Mouse (Mus musculus) neural tube, embryonic 15.5 days (tissue): ENCODE results near the gene 6430548M08Rik. TPM values are rescaled to one million over a fixed set of nuclear protein-coding genes. Genes with fewer than 3 reads are reported as not detected.
A peak's percentile ranks its signal among the peaks of the same experiment; 100 is the strongest.

Experiments
- ATAC-seq: fragments of 200-750 bp; cut with Nextera tagmentation; 2 replicates; pipeline ENCODE4 v1.8.0; 2017; ENCODE audit warnings: mild to moderate bottlenecking, moderate TSS enrichment, moderate library complexity; ENCODE audit not compliant: low FRiP score
- H3K27ac ChIP-seq: fragments of 300-500 bp; sonication (generic); replicated peaks from 2 replicates; pipeline ENCODE4 v1.5.1; 2015; ENCODE audit warnings: mild to moderate bottlenecking, inconsistent platforms
- H3K27me3 ChIP-seq: fragments of 300-500 bp; sonication (generic); replicated peaks from 2 replicates; pipeline ENCODE4 v1.6.1; 2015; ENCODE audit warnings: inconsistent platforms
- H3K36me3 ChIP-seq: fragments of 300-500 bp; sonication (generic); 2 replicates; pipeline ENCODE4 v1.6.1; 2015; ENCODE audit warnings: inconsistent platforms
- H3K4me1 ChIP-seq: fragments of 300-500 bp; sonication (generic); 2 replicates; pipeline ENCODE4 v1.6.1; 2015; ENCODE audit warnings: inconsistent platforms
- H3K4me2 ChIP-seq: fragments of 300-500 bp; sonication (generic); 2 replicates; pipeline ENCODE4 v1.6.1; 2015; ENCODE audit warnings: inconsistent platforms, mild to moderate bottlenecking, moderate library complexity
- H3K4me3 ChIP-seq: fragments of 300-500 bp; sonication (generic); replicated peaks from 2 replicates; pipeline ENCODE4 v1.5.1; 2015; ENCODE audit warnings: mild to moderate bottlenecking, inconsistent platforms
- H3K9ac ChIP-seq: fragments of 300-500 bp; sonication (generic); replicated peaks from 2 replicates; pipeline ENCODE4 v1.6.1; 2015; ENCODE audit warnings: mild to moderate bottlenecking, inconsistent platforms
- H3K9me3 ChIP-seq: fragments of 300-500 bp; sonication (generic); replicated peaks from 2 replicates; pipeline ENCODE4 v1.6.1; 2016; ENCODE audit warnings: inconsistent platforms
- WGBS: fragments of 180-500 bp; shearing (Covaris S2); methylation state at CpG from one replicate; pipeline ENCODE4 v1.1.7; 2015; ENCODE audit warnings: mixed read lengths; 5-methylcytosine and 5-hydroxymethylcytosine counted together
- polyA plus RNA-seq: library from polyadenylated mRNA; unstranded; fragments of >200 nt; fragmentation: Nextera tagmentation; extraction: Ambion mirVana; gene quantifications from 2 replicates; pipeline ENCODE4 v1.2.1, GENCODE M21; 2015

Gene 6430548M08Rik
- polyA plus RNA-seq, 1 experiment from 2014 or later = 31.9 TPM

GRCm38 (mm10) chr8:120083261-120083660 is 30.7 kb upstream of the 6430548M08Rik start:
- Histone ChIP-seq H3K4me2 (no peak overlapping the region), H3K27me3 (no peaks in the 10 kb centered on the region), H3K27ac (no peak overlapping the region), H3K9me3 (no peaks in the 10 kb centered on the region), H3K4me3 (no peak overlapping the region), H3K9ac (no peak overlapping the region), H3K4me1 (0 out of 2 replicates have a peak, but pooled peaks cover under 1% of the 10 kb centered on the region), H3K36me3 (peaks cover 76% of the 10 kb centered on the region)
- ATAC-seq = no peak
- 89% methylated on average over 8 of the region's 8 CpGs for WGBS

GRCm38 (mm10) chr8:120084783-120085182 is 29.2 kb upstream of the 6430548M08Rik start:
- ATAC-seq = no peak
- Histone ChIP-seq H3K36me3 (peaks cover 82% of the 10 kb centered on the region), H3K4me2 (no peak overlapping the region), H3K27me3 (no peaks in the 10 kb centered on the region), H3K4me1 (no peaks in the 10 kb centered on the region), H3K4me3 (no peak overlapping the region), H3K9ac (no peak overlapping the region), H3K27ac (no peak overlapping the region), H3K9me3 (no peaks in the 10 kb centered on the region)
- WGBS = 91% methylated on average over 8 of the region's 8 CpGs

GRCm38 (mm10) chr8:120089511-120089910 is 24.4 kb upstream of the 6430548M08Rik start:
- H3K36me3 ChIP-seq = peaks cover 68% of the 10 kb centered on the region
- H3K4me3 ChIP-seq = no peak overlapping the region
- no peak overlapping the region for H3K27ac ChIP-seq
- 82% methylated on average over 7 of the region's 7 CpGs for WGBS
- H3K9me3 ChIP-seq = no peaks in the 10 kb centered on the region
- no peak overlapping the region for H3K4me2 ChIP-seq
- H3K9ac ChIP-seq = no peak overlapping the region
- H3K27me3 ChIP-seq = no peaks in the 10 kb centered on the region
- 0 out of 2 replicates have a peak, but pooled peaks cover 7% of the 10 kb centered on the region for H3K4me1 ChIP-seq
- no peak for ATAC-seq

- no peak overlapping the region for H3K4me2 ChIP-seq
- 96% methylated on average over 3 of the region's 3 CpGs for WGBS
These were observed 22.9 kb upstream of the 6430548M08Rik start for GRCm38 (mm10) chr8:120091032-120091431.

GRCm38 (mm10) chr8:120093103-120093502 is 20.8 kb upstream of the 6430548M08Rik start:
- H3K9me3 ChIP-seq = no peaks in the 10 kb centered on the region
- no peak for ATAC-seq
- no peak overlapping the region for H3K4me2 ChIP-seq
- no peaks in the 10 kb centered on the region for H3K27me3 ChIP-seq
- no peak overlapping the region for H3K4me3 ChIP-seq
- H3K4me1 ChIP-seq = 0 out of 2 replicates have a peak, but pooled peaks cover 8% of the 10 kb centered on the region
- H3K9ac ChIP-seq = no peak overlapping the region
- H3K27ac ChIP-seq = no peak overlapping the region
- 94% methylated on average over 3 of the region's 3 CpGs for WGBS
- H3K36me3 ChIP-seq = peaks cover 36% of the 10 kb centered on the region

More at GRCm38 (mm10) chr8:120091032-120091431, 22.9 kb upstream of the 6430548M08Rik start:
- Histone ChIP-seq H3K27ac (no peak overlapping the region), H3K27me3 (no peaks in the 10 kb centered on the region), H3K4me1 (0 out of 2 replicates have a peak, but pooled peaks cover 7% of the 10 kb centered on the region), H3K36me3 (peaks cover 53% of the 10 kb centered on the region), H3K9ac (no peak overlapping the region), H3K4me3 (no peak overlapping the region), H3K9me3 (no peaks in the 10 kb centered on the region)
- ATAC-seq = no peak

GRCm38 (mm10) chr8:120094801-120095200 is 19.2 kb upstream of the 6430548M08Rik start:
- peaks cover 19% of the 10 kb centered on the region for H3K4me1 ChIP-seq
- 90% methylated on average over 10 of the region's 10 CpGs for WGBS
- H3K36me3 ChIP-seq = peaks cover 29% of the 10 kb centered on the region
- H3K9me3 ChIP-seq = no peaks in the 10 kb centered on the region
- H3K27me3 ChIP-seq = no peaks in the 10 kb centered on the region
- no peak overlapping the region for H3K27ac ChIP-seq
- no peak overlapping the region for H3K4me2 ChIP-seq
- H3K9ac ChIP-seq = no peak overlapping the region
- no peak overlapping the region for H3K4me3 ChIP-seq
- ATAC-seq = no peak

- Histone ChIP-seq H3K27ac (no peak overlapping the region), H3K27me3 (no peaks in the 10 kb centered on the region), H3K36me3 (peaks cover 15% of the 10 kb centered on the region), H3K4me1 (peaks cover 28% of the 10 kb centered on the region), H3K9ac (no peak overlapping the region), H3K9me3 (no peaks in the 10 kb centered on the region), H3K4me2 (no peak overlapping the region), H3K4me3 (no peak overlapping the region)
- WGBS = 84% methylated on average over 2 of the region's 2 CpGs
- no peak for ATAC-seq
These were observed 17.5 kb upstream of the 6430548M08Rik start for GRCm38 (mm10) chr8:120096486-120096885.

GRCm38 (mm10) chr8:120100388-120101067 is 13.4 kb upstream of the 6430548M08Rik start:
- peak overlapping the region; percentile 67 for H3K4me3 ChIP-seq
- peak overlapping the region; percentile 85 for H3K9ac ChIP-seq
- peaks cover 2% of the 10 kb centered on the region; the same call in 1 of the 2 replicates for H3K36me3 ChIP-seq
- H3K4me2 ChIP-seq = peak overlapping the region; percentile 70
- H3K27ac ChIP-seq = peak overlapping the region; percentile 95
- H3K27me3 ChIP-seq = no peaks in the 10 kb centered on the region
- H3K4me1 ChIP-seq = peaks cover 49% of the 10 kb centered on the region
- H3K9me3 ChIP-seq = no peaks in the 10 kb centered on the region
- 1% methylated on average over 25 of the region's 25 CpGs for WGBS
- ATAC-seq = no peak; the same call in 1 of the 2 replicates

GRCm38 (mm10) chr8:120101068-120101972 is 12.6 kb upstream of the 6430548M08Rik start, which contains the start of gene Zdhhc7:
Gene Zdhhc7, minus strand, starts transcription at chr8:120101482.
- peaks cover 2% of the 10 kb centered on the region; the same call in 1 of the 2 replicates for H3K36me3 ChIP-seq
- no peaks in the 10 kb centered on the region for H3K9me3 ChIP-seq
- peaks cover 49% of the 10 kb centered on the region for H3K4me1 ChIP-seq
- peak within 1 kb of the TSS; percentile 67 for H3K4me3 ChIP-seq
- ATAC-seq = peak; percentile 84
- WGBS = under 1% methylated on average over 88 of the region's 88 CpGs
- H3K9ac ChIP-seq = peak within 1 kb of the TSS; percentile 85
- H3K27me3 ChIP-seq = no peaks in the 10 kb centered on the region
- peak within 1 kb of the TSS; percentile 70 for H3K4me2 ChIP-seq
- peak within 1 kb of the TSS; percentile 95 for H3K27ac ChIP-seq

GRCm38 (mm10) chr8:120103916-120104315 is 10.0 kb upstream of the 6430548M08Rik start:
- H3K9ac ChIP-seq = no peak overlapping the region
- no peaks in the 10 kb centered on the region for H3K36me3 ChIP-seq
- no peak overlapping the region for H3K4me3 ChIP-seq
- WGBS = 82% methylated on average over 9 of the region's 9 CpGs
- H3K4me1 ChIP-seq = peaks cover 46% of the 10 kb centered on the region
- no peaks in the 10 kb centered on the region for H3K9me3 ChIP-seq
- no peak for ATAC-seq
- no peak overlapping the region for H3K4me2 ChIP-seq
- H3K27me3 ChIP-seq = no peaks in the 10 kb centered on the region
- H3K27ac ChIP-seq = no peak overlapping the region

GRCm38 (mm10) chr8:120104721-120105272 is 9.2 kb upstream of the 6430548M08Rik start:
- H3K27ac ChIP-seq = no peak overlapping the region
- no peaks in the 10 kb centered on the region for H3K36me3 ChIP-seq
- WGBS = 55% methylated on average over 9 of the region's 9 CpGs
- no peak for ATAC-seq
- H3K4me2 ChIP-seq = no peak overlapping the region
- no peaks in the 10 kb centered on the region for H3K9me3 ChIP-seq
- no peak overlapping the region for H3K4me3 ChIP-seq
- H3K4me1 ChIP-seq = peaks cover 37% of the 10 kb centered on the region
- H3K9ac ChIP-seq = no peak overlapping the region
- H3K27me3 ChIP-seq = no peaks in the 10 kb centered on the region
